ENCODE assay signal across 7 mouse cellular contexts in the genomic region with DNA sequence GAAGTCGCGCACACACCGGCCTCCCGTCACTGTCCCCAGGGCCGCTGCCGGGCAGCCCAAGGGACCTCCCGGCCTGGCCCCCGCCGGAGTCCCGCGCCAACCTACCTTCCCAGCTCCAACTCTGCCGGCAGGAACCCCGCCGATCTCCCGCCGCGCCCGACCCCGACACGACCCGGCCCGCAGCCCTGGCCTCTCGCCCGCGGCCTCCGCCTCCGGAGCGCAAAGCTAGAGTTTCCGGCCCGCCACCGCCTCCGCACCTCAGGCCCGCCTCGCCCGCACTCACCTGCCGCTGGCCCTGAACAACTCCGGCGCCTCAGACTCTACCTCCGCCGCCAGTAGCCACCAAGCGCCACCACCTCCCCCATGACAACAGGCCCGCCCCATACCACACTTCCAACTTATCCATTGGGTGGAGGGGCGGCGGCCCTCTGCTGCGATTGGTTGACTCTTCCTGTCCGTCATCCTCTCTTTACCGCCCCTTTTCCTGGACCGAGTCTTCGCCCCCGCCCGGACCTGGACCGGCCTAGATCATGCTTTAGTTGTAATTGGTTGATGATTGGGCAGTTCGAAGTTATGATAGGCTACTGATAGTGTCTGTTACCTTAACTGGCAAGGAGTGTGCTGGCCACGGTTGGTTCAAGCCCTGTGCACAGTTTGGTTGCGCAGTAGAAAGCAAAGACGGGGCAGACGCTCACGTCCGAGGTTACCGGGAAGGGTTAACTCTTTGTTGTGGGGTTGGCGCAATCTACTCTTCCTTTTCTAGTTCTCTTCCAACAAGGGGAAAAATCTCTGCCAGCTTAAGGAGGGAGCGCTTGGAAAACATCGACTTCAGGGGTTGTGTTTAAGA. TPM values are rescaled to one million over a fixed set of nuclear protein-coding genes. Genes with fewer than 3 reads are reported as not detected.
DNase-seq lines count a peak whose midpoint lies in the region; ATAC-seq lines count a peak whose summit lies in the region.

A gene (minus strand): TSS at position 400 of the 847 bp plus-strand sequence.

- under 1% methylated on average over 56 of the region's 63 CpGs for WGBS in embryonic facial prominence, embryonic 11.5 days
- under 1% methylated on average over 63 of the region's 63 CpGs for WGBS in limb, embryonic 10.5 days
- WGBS in midbrain, embryonic 13.5 days, result under 1% methylated on average over 46 of the region's 63 CpGs

- H3K4me3 ChIP-seq in embryonic facial prominence, embryonic 11.5 days (ENCODE audit: low read depth, low read length), result peak within 1 kb of the TSS; percentile 96
- peak within 1 kb of the TSS; percentile 99 for H3K4me3 ChIP-seq in limb, embryonic 10.5 days
- peak within 1 kb of the TSS; percentile 88 for H3K4me3 ChIP-seq in midbrain, embryonic 13.5 days (replicated peaks)

- H3K4me2 ChIP-seq in embryonic facial prominence, embryonic 11.5 days (ENCODE audit: low read depth, low read length), result peak within 1 kb of the TSS; percentile 85
- H3K4me2 ChIP-seq in midbrain, embryonic 13.5 days (replicated peaks), result peak within 1 kb of the TSS; percentile 90

- H3K9me3 ChIP-seq in embryonic facial prominence, embryonic 11.5 days (replicated peaks; ENCODE audit: control insufficient read depth, low read length), result no peaks in the 10 kb centered on the region
- no peaks in the 10 kb centered on the region for H3K9me3 ChIP-seq in limb, embryonic 10.5 days (replicated peaks)
- H3K9me3 ChIP-seq in midbrain, embryonic 13.5 days, result no peaks in the 10 kb centered on the region

- peak; percentile 99 for DNase-seq in adrenal gland, postnatal 14 days
- peak; percentile 98 for DNase-seq in embryonic facial prominence, embryonic 11.5 days (ENCODE audit: low spot score)
- peak; percentile 100 for DNase-seq in kidney, adult 11 months
- peak; percentile 96 for DNase-seq in limb, embryonic 10.5 days (ENCODE audit: low spot score)
- peak; percentile 97 for DNase-seq in spleen, adult 12 weeks (ENCODE audit: low spot score)

- H3K36me3 ChIP-seq in embryonic facial prominence, embryonic 11.5 days (replicated peaks; ENCODE audit: control insufficient read depth, insufficient read depth, low read depth, low read length), result no peaks in the 10 kb centered on the region
- H3K36me3 ChIP-seq in limb, embryonic 10.5 days, result peaks cover 6% of the 10 kb centered on the region
- H3K36me3 ChIP-seq in midbrain, embryonic 13.5 days, result no peaks in the 10 kb centered on the region

- no peaks in the 10 kb centered on the region for H3K4me1 ChIP-seq in embryonic facial prominence, embryonic 11.5 days (ENCODE audit: control insufficient read depth, insufficient read depth, low read length)
- peaks cover 28% of the 10 kb centered on the region for H3K4me1 ChIP-seq in limb, embryonic 10.5 days
- peaks cover 31% of the 10 kb centered on the region for H3K4me1 ChIP-seq in midbrain, embryonic 13.5 days (replicated peaks)

- peak within 1 kb of the TSS; percentile 87 for H3K9ac ChIP-seq in embryonic facial prominence, embryonic 11.5 days (replicated peaks; ENCODE audit: low read length)
- peak within 1 kb of the TSS; percentile 88 for H3K9ac ChIP-seq in midbrain, embryonic 13.5 days (replicated peaks)

- H3K27me3 ChIP-seq in embryonic facial prominence, embryonic 11.5 days (ENCODE audit: control insufficient read depth, insufficient read depth, low read length), result no peaks in the 10 kb centered on the region
- H3K27me3 ChIP-seq in limb, embryonic 10.5 days (ENCODE audit: low read depth, poor library complexity, severe bottlenecking), result no peaks in the 10 kb centered on the region
- H3K27me3 ChIP-seq in midbrain, embryonic 13.5 days, result no peaks in the 10 kb centered on the region

- ATAC-seq in embryonic facial prominence, embryonic 11.5 days (replicated peaks; ENCODE audit: insufficient number of reproducible peaks, low FRiP score, low TSS enrichment, low read depth), result peak; percentile 100
- ATAC-seq in granulocyte monocyte progenitor cell, adult 5-6 weeks (replicated peaks; ENCODE audit: poor library complexity, severe bottlenecking), result peak; percentile 98
- ATAC-seq in midbrain, embryonic 13.5 days, result peak; percentile 100

- H3K27ac ChIP-seq in embryonic facial prominence, embryonic 11.5 days (replicated peaks; ENCODE audit: low read depth, low read length), result peak within 1 kb of the TSS; percentile 82
- H3K27ac ChIP-seq in limb, embryonic 10.5 days, result peak within 1 kb of the TSS; percentile 96
- H3K27ac ChIP-seq in midbrain, embryonic 13.5 days, result peak within 1 kb of the TSS; percentile 87

RNA-seq across cellular contexts. Expression of the gene that starts here (rescaled TPM):
- total RNA-seq in adrenal gland, postnatal 14 days (2021), result 40.7 and 47.3 TPM in 2 replicates
- 30.7 and 36.0 TPM in 2 replicates for polyA plus RNA-seq in embryonic facial prominence, embryonic 11.5 days (2014; fragmentation: Nextera tagmentation; extraction: Ambion mirVana)
- 9.3 and 14.2 TPM in 2 replicates for total RNA-seq in granulocyte monocyte progenitor cell, adult 5-6 weeks (2014; fragmentation: Nextera tagmentation)
- 20.4 and 20.8 TPM in 2 replicates for total RNA-seq in granulocyte monocyte progenitor cell, adult 5-6 weeks (2017)
- 32.7 and 37.4 TPM in 2 replicates for polyA plus RNA-seq in limb, embryonic 10.5 days (2016; fragmentation: Nextera tagmentation; extraction: Ambion mirVana)
- 22.1 and 23.6 TPM in 2 replicates for polyA plus RNA-seq in midbrain, embryonic 13.5 days (2015; fragmentation: Nextera tagmentation; extraction: Ambion mirVana)

Comparison
In these comparisons a context has a peak if more than half of its experiments do, and no peak if none do; other contexts are left out.
1. Peak in every context shown above with its lines: DNase-seq, ATAC-seq, H3K4me3 ChIP-seq and H3K27ac ChIP-seq.